Mouse (Mus musculus) NIH3T3 (cell line): ENCODE measurements around the gene Slco1a6.
"Not testable (repeated sequence)": the region's sequence is repeated elsewhere in the genome, so short reads cannot be mapped to it uniquely, and the experiment has no call there.

Experiments
- DNase-seq: peaks from one replicate; pipeline ENCODE4 v3.0.0-alpha.2; 2012; ENCODE audit warnings: low read depth

Gene Slco1a6

DNA sequence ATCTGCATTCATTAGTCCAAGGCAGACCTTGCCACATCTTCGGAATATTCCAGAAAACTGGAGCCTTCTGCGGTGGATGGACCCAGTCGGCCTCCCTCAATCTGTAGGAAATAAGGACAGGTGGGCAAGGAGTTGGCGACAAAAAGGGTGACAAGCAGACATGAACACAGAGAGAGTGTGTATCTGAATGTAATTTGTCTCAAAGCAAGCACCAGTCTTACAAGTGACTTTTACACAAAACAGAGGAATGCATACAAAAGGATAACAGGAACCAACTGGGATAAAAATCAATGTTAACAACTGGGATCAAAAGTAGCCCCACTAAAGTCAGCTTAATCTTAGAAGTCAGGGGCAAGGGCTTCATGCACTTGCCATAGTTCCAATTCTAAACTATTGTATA lies at the start of gene Slco1a6:
TSS of gene Slco1a6 (minus strand) at position 101 of the 400 bp plus-strand sequence.
- DNase-seq, result no peak

DNA sequence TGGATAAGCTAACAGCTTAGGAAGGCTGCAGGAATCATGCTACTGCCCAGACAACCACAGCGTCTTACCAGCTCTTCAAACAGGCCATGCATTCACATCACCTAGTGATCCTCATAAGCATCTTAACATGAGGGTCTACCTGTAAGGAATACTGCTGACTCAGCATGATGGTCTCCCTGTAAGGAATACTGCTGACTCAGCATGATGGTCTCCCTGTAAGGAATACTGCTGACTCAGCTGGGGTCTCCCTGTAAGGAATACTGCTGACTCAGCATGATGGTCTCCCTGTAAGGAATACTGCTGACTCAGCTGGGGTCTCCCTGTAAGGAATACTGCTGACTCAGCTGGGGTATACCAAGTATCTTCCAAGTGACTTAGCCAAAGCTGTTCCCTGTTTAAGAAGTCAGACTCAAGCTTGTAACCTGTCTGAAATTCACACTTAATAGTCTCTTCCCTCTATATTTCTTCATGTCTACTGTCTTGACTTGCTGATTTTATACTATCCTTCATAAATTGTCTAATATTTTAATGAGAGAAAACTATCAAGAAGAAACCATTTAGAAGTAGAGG lies 42.5 kb upstream of the Slco1a6 start:
- DNase-seq, result not testable (repeated sequence)

DNA sequence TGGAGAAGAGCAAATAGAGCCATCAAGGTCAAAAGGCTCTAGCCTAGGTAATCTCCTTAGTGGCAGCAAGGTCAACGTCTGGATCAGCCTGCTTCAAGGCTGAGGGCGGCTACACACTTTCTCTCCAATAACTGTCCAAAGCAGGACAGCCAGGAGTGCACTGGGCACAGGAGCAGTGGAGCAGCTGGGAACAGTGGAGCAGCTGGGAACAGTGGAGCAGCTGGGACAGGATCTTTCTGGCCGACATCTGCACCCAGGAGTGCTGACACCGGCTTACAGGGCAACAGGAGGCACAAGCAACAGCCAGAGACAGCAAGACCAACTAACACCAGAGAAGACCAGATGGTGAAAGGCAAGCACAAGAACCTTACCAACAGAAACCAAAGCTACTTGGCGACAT lies 36.7 kb upstream of the Slco1a6 start:
- no peak for DNase-seq

DNA sequence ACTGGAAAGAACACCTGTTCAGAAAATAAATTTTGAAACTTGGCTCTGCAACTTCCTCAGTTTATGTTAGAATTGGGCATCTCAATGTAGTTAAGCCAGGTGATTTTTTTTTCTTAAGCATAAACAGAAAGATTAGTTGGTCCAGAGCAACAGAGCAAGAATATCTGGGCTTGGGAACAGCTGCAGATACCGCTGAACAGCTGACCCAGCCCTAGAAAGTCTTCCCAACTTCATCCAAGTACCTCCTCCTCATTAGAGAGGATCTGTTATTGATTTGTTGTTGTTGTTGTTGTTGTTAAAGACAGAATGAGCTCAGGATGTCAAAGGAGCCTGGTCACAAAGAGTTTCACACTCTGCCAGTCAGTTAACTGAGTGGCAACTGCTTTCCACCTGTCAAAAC lies 31.1 kb upstream of the Slco1a6 start:
- DNase-seq, result no peak

GRCm38 (mm10) chr6:142220138-142220537 lies 11.8 kb upstream of the Slco1a6 start:
- no peak for DNase-seq

- peak; percentile 77 for DNase-seq
Measured at GRCm38 (mm10) chr6:142211821-142212220, 3.5 kb upstream of the Slco1a6 start.

GRCm38 (mm10) chr6:142209749-142210148 lies 1.4 kb upstream of the Slco1a6 start:
- DNase-seq, result no peak

DNA sequence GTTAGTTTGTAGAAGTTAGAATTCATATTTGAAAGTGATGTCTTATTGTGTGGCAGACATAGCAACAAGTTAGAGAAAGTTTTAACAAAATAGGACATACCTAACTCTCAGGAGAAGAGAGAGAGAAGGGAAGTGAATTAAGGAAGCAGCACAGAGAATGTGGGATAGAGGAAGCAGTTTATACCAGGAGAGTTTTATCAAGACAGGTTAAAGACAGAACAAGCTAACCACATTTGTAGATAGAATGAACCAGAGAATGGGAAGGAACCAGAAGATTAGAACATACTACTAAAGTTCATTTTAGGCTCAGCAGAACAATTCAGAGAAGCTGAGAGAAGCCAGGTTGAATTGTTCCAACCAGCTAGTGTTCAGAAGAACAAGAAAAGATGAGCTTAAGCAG lies 7.8 kb downstream of the Slco1a6 start:
- no peak for DNase-seq

GRCm38 (mm10) chr6:142194245-142194644 lies 14.1 kb downstream of the Slco1a6 start:
- no peak for DNase-seq

DNA sequence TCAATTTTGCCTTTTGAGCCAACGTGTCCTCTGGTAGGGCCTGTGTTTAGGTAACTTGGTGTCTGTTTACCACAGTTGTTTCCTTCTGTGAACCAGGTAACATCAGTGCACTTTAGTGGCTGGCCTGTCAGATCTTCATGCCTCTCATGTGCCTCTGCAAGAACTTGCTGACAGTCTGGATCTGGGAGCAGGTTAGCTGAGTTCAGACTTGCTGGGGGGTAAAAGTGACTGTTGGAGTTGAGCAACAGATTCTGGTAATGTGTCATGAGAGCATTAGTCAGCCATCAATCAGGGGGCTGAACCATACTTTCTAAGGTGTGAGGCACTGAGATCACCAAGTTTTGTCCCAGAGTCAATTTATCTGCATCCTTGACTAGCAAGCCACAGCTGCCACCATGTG lies 16.4 kb downstream of the Slco1a6 start:
- DNase-seq, result peak; percentile 76

- no peak for DNase-seq
Measured at GRCm38 (mm10) chr6:142187426-142187825, 20.9 kb downstream of the Slco1a6 start.

- no peak for DNase-seq
Measured at GRCm38 (mm10) chr6:142185868-142186415, 22.4 kb downstream of the Slco1a6 start.

- DNase-seq, result peak; percentile 57
Measured at GRCm38 (mm10) chr6:142163406-142163805, 44.9 kb downstream of the Slco1a6 start.

DNA sequence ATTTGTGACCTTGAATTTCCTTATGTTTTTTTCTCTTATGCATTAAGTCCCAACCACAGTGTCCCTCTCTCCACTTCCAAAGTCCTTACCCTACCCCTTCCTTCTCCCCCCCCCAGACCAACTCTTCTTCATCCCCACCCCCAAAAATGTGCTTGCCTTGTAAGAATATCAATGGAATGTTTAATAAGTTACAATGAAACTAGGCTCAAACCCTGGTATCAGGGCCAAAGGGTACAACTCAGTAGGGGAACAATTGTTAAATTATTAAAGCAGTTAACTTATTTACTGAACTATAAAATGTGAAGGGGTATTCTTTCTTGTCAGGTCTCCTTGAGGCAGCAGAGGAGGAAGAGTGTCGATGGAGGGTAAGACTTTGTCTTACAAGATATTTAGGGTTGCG lies 47.1 kb downstream of the Slco1a6 start:
- no peak for DNase-seq

GRCm38 (mm10) chr6:142154081-142154480 lies 54.2 kb downstream of the Slco1a6 start:
- DNase-seq, result not testable (repeated sequence)

GRCm38 (mm10) chr6:142148371-142148770 lies 60.0 kb downstream of the Slco1a6 start:
- DNase-seq, result no peak

DNA sequence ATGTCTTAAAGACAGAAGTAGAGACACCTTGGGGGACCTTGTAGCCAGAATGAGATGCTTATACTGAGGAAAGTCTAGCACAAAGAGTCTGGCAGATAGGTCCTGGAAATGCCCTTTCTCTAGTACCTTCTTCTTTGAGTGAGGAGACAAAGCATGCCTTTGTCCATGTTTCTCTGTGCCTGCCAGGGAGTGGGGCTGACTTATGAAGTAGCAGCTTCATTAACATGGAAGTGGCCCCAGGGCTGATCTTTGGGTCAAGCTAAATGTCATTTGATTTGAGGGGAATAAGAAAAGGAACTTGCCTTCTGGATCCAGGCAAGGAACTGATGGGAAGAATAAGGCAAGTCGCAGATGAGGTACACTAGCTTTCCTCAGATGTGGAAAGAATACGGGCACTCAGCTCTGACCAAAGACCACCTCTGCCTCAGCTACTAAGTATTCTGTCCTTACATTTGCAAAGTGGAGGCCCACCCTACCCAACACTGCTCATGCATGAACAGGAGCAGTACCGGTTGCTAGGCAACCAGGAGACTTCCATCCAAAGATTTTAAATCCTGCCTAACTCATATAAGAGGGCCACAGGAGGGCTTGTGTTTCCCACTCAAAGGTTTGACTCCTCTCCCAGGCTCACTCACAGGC lies 96.5 kb downstream of the Slco1a6 start:
- no peak for DNase-seq

DNA sequence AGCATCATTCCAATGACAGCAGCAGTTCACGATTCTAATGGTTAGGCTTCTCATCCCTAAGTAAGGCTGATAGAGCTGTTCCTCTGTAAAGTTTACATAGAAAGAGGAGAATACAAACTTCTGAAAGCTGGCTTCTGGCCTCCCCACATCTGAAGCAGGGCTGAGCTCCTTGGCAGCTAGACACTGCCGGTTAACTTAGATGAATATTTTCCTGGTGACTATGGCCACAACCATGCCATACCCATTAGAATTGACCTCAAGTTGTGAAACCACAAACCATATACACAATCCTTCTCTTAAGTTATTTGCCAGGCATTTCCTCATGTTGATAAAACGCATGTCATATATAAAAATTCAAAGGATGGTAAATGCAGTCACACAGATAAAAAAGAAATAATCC lies 117.2 kb downstream of the Slco1a6 start:
- DNase-seq, result peak; percentile 63

DNA sequence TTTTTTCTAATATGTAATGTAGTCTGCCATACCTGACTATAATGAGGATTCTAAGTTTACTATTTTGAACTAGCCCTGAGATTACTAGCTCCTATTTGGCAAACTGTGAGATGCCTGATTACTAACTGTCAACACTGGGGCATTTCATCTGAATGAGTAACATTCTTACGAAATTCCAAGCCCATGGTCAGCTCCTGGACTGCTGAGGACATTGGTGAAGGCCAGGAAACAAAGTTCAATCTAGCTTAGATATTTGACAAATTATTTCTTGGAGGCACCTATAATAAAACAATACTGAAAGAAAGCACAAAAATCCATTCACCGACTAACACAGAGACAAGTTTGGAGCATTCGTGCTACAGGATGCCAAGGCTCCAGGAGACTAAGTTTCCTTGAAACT lies 150.0 kb downstream of the Slco1a6 start:
- DNase-seq, result not testable (repeated sequence)

DNA sequence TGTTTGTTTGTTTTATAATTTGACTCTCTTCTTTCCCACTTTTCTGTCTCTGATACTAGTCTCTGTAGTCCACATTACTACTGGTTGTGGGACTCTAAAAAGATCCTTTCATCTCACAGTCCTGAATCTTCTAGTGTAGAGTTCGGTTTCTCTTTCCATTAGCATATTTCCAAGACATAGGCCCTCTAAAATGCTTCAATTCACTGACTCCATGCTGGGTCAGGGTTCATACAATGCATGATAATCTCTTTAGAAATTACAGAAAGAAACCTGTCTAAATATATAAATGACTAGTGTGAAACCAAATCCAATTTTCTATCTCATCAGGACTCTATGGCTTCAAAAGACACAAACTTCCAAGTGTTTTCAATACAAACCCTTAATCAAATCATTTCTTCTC lies 160.6 kb downstream of the Slco1a6 start:
- no peak for DNase-seq

DNA sequence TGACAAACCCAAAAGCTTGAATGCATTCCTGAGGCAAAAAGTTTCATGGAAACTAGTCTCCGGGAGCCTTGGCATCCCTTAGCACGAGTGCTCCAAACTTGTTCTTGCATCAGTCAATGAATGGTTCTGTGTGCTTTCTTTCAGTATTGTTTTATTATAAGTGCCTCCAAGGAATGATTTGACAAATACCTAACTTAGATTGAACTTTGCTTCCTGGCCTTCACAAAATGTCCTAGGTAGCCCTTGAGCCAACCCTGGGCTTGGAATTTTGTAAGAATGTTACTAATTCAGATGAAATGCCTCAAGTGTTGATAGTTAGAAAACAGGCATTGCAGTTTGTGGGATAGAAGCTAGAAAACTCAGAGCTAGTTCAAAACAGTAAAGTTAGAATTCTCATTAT lies 162.6 kb downstream of the Slco1a6 start:
- DNase-seq, result no peak

DNA sequence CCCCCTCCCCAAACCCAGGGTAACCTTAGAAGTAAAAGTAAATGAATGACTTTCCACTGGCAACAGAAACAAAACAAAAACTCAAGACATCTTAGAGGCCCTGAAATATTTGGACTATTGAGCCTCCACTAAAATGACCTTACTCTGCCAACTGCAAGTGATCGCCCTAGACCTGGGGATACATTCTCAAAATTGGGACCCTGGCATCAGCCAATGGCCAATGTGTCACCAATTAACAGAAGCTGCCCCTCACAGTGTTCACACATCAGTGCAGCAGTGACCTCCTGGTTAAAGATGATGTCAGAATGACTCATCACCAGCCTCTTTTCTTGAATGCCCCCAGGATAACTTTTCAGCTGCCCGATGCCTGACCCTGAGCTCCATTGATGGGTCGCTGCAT lies 166.4 kb downstream of the Slco1a6 start:
- peak; percentile 20 for DNase-seq

GRCm38 (mm10) chr6:142040306-142041175 lies 167.8 kb downstream of the Slco1a6 start:
- peak; percentile 73 for DNase-seq
